ENCODE assay signal across 13 mouse cellular contexts in genomic region chr15:92046042-92046441, GRCm38 (mm10). TPM values are rescaled to one million over a fixed set of nuclear protein-coding genes. Genes with fewer than 3 reads are reported as not detected.
DNase-seq lines count a peak whose midpoint lies in the region.
"Had no signal": no experiment of that assay in that cellular context is flagged by ENCODE, and none has a peak within 500 bp of the region (broad histone marks: within the 10 kb centered on the region; RNA-seq: fewer than 3 reads in every experiment).

No protein-coding gene starts in this region.

- intact Hi-C loops in left cerebral cortex, postnatal 4 days (cut with DNase I): no loop called here
- intact Hi-C loops in left cerebral cortex, postnatal 14 days (cut with DNase I): no loop called here

- peak; percentile 77 for DNase-seq in left cerebral cortex, postnatal 4 days
- no peak for DNase-seq in left cerebral cortex, postnatal 14 days (ENCODE audit: low spot score in 2 of 2)
- DNase-seq in cerebellum, adult 18-20 months: peak; percentile 74 to 80
- peak; percentile 82 to 83 for DNase-seq in cerebellum, postnatal 14 days
- DNase-seq in thymus, postnatal 10 days (ENCODE audit: low spot score in 2 of 2): no peak
- DNase-seq in c-Kit-positive CD71-positive TER-119-positive erythroid progenitor cells, embryonic 14.5 days (ENCODE audit: low spot score): no peak
- no peak for DNase-seq in lung, postnatal 4 days
- DNase-seq: adrenal gland, postnatal 14 days; forebrain, postnatal 0 days; kidney, adult 18-20 months; liver, postnatal 0 days; thymus, postnatal 36 days had no signal

RNA-seq across cellular contexts. Expression of gene Cntn1, which starts 4.9 kb away (rescaled TPM):
- 100 to 1,000 TPM; 285 to 319 TPM for total RNA-seq in left cerebral cortex, postnatal 4 days (2021)
- 100 to 1,000 TPM; 376 to 404 TPM for total RNA-seq in left cerebral cortex, postnatal 14 days (2021)
- total RNA-seq: common myeloid progenitor, adult 5-6 weeks had no signal

Comparison
In these comparisons a context has a peak if more than half of its experiments do, and no peak if none do; other contexts are left out.
1. DNase-seq: peak in left cerebral cortex, postnatal 4 days (single experiment), cerebellum, adult 18-20 months (2 of 2) and cerebellum, postnatal 14 days (2 of 2); none in left cerebral cortex, postnatal 14 days (0 of 2), thymus, postnatal 10 days (0 of 2), c-Kit-positive CD71-positive TER-119-positive erythroid progenitor cells, embryonic 14.5 days (single experiment) and lung, postnatal 4 days (0 of 2).